Mouse (Mus musculus): ENCODE measurements around the gene R3hdm4. TPM values are rescaled to one million over a fixed set of nuclear protein-coding genes. Genes with fewer than 3 reads are reported as not detected.

Gene R3hdm4
- polyA plus RNA-seq, 1 experiment from 2014 or later: 293 TPM

DNA sequence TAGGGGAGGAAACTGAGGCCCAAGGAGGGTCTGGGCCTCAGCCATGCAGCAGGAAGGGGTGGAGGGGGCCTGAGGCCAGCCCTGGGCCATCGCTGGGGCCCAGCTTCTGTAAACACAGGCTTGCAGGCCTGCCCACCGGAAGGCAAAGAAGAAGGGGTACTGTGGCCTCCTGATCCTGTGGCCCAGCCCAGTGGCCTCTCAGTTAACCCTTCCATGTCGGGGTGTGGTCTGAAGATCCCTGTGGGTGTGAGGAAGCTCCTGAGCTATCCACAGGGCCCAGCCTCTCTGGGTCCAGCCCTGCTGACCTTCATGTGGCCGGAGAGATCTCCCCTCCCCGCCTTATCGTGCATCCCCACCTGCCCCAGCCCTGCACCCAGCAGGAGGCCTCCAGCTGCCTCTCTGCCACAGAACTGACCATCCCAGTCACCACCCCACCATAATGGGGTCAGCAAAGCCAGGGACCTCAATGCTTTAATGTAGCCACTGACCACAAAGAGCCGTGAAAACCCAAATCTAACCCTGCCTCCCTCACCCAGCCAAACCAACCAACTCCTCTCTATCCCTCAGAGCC is 25.8 kb upstream of the R3hdm4 start:
- WGBS: 25% methylated on average over 7 of the region's 7 CpGs

DNA sequence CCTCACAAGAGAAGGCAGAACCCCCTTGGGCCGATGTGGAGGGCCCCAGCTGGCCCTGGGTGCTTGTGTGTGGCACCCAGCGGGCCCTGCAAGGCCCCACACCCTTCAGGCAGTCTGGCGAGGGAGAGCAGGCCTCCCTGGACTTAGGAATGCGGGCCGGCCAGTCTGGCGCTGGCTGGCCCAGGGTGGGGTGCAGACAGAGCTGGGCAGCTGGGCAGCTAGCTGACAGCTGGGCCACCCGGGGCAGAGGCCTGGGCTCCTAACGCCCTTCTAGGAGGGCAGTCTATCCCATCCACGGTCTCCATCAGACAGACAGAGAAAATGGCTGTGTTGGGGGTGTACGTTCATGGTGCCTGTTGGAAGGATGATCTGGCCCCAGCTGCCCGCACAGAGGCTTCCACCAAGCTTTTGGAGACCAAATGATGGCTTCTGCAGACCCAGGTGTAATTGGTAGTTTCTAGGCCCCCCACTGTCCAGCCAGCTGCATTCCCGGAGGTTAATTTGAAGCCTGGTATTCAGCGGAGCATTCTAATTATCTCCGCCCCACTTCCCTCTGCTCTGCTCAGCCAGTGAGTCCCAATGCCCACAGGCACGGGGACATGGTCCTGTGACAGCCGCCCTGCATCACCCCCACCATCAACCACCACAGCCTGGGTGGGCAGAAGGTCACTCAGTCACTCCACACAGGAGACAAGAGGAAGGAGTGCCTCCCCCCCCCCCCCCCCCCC is 24.7 kb upstream of the R3hdm4 start:
- Histone ChIP-seq H3K4me3 (ENCODE audit: low read depth, low read length) (no peak overlapping the region), H3K9me3 (replicated peaks; ENCODE audit: control insufficient read depth, low read length, poor library complexity, severe bottlenecking) (no peaks in the 10 kb centered on the region), H3K27me3 (ENCODE audit: control insufficient read depth, insufficient read depth, low read depth, low read length) (no peaks in the 10 kb centered on the region), H3K4me1 (ENCODE audit: control insufficient read depth, insufficient read depth, low read length) (peaks cover 3% of the 10 kb centered on the region; the same call in 1 of the 2 replicates), H3K27ac (ENCODE audit: low read length) (no peak overlapping the region), H3K4me2 (ENCODE audit: low read length) (no peak overlapping the region), H3K9ac (ENCODE audit: low read depth, low read length) (0 out of 2 replicates have a peak overlapping the region, but pooled peaks have one; percentile 10), H3K36me3 (ENCODE audit: control insufficient read depth, insufficient read depth, low read length) (peaks cover 13% of the 10 kb centered on the region; the same call in 1 of the 2 replicates)
- peak; percentile 62 for ATAC-seq
- 21% methylated on average over 16 of the region's 16 CpGs for WGBS

More for the DNA sequence above, 25.8 kb upstream of the R3hdm4 start:
- no peak overlapping the region for H3K4me2 ChIP-seq (ENCODE audit: low read length)
- H3K36me3 ChIP-seq (ENCODE audit: control insufficient read depth, insufficient read depth, low read length): peaks cover 14% of the 10 kb centered on the region
- H3K27ac ChIP-seq (ENCODE audit: low read length): no peak overlapping the region
- no peak overlapping the region for H3K4me3 ChIP-seq (ENCODE audit: low read depth, low read length)
- no peaks in the 10 kb centered on the region for H3K27me3 ChIP-seq (ENCODE audit: control insufficient read depth, insufficient read depth, low read depth, low read length)
- H3K9me3 ChIP-seq (replicated peaks; ENCODE audit: control insufficient read depth, low read length, poor library complexity, severe bottlenecking): no peaks in the 10 kb centered on the region
- H3K4me1 ChIP-seq (ENCODE audit: control insufficient read depth, insufficient read depth, low read length): peaks cover 3% of the 10 kb centered on the region; the same call in 1 of the 2 replicates
- no peak overlapping the region for H3K9ac ChIP-seq (ENCODE audit: low read depth, low read length)
- no peak for ATAC-seq

DNA sequence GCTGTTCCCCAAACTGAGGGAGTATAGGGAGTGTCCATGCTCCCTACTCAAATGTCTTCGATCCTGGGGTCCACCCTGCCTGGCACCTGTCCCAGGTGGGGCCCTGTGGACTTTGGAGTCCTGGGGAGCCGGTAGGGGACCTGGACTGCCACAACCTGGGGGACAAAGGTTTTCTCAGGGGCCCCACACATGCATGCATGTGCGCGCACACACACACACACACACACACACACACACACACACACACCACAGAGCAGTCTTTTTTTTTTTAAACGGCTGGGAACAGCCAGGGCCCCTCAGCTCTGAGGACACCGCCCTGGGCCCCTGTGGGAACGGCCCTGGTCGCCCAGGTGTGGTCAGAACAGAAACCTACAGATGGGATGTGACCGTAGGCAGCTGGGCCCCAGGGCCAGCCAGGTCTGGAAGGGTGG is 22.5 kb upstream of the R3hdm4 start:
- Histone ChIP-seq H3K27ac (ENCODE audit: low read length) (no peak overlapping the region), H3K4me2 (ENCODE audit: low read length) (no peak overlapping the region), H3K27me3 (ENCODE audit: control insufficient read depth, insufficient read depth, low read depth, low read length) (no peaks in the 10 kb centered on the region), H3K4me1 (ENCODE audit: control insufficient read depth, insufficient read depth, low read length) (peaks cover 3% of the 10 kb centered on the region; the same call in 1 of the 2 replicates), H3K4me3 (ENCODE audit: low read depth, low read length) (no peak overlapping the region), H3K9ac (ENCODE audit: low read depth, low read length) (no peak overlapping the region), H3K36me3 (ENCODE audit: control insufficient read depth, insufficient read depth, low read length) (peaks cover 3% of the 10 kb centered on the region; the same call in 1 of the 2 replicates), H3K9me3 (replicated peaks; ENCODE audit: control insufficient read depth, low read length, poor library complexity, severe bottlenecking) (no peaks in the 10 kb centered on the region)
- 84% methylated on average over 9 of the region's 9 CpGs for WGBS
- no peak for ATAC-seq

- Histone ChIP-seq H3K4me2 (ENCODE audit: low read length) (no peak overlapping the region), H3K27me3 (ENCODE audit: control insufficient read depth, insufficient read depth, low read depth, low read length) (no peaks in the 10 kb centered on the region), H3K4me3 (ENCODE audit: low read depth, low read length) (no peak overlapping the region), H3K9ac (ENCODE audit: low read depth, low read length) (no peak overlapping the region), H3K36me3 (ENCODE audit: control insufficient read depth, insufficient read depth, low read length) (peaks cover 3% of the 10 kb centered on the region; the same call in 1 of the 2 replicates), H3K4me1 (ENCODE audit: control insufficient read depth, insufficient read depth, low read length) (peaks cover 3% of the 10 kb centered on the region; the same call in 1 of the 2 replicates), H3K9me3 (replicated peaks; ENCODE audit: control insufficient read depth, low read length, poor library complexity, severe bottlenecking) (no peaks in the 10 kb centered on the region), H3K27ac (ENCODE audit: low read length) (no peak overlapping the region)
- no peak for ATAC-seq
- WGBS: 96% methylated on average over 1 of the region's 1 CpGs
Measured at GRCm38 (mm10) chr10:79942988-79943387, 22.0 kb upstream of the R3hdm4 start.

DNA sequence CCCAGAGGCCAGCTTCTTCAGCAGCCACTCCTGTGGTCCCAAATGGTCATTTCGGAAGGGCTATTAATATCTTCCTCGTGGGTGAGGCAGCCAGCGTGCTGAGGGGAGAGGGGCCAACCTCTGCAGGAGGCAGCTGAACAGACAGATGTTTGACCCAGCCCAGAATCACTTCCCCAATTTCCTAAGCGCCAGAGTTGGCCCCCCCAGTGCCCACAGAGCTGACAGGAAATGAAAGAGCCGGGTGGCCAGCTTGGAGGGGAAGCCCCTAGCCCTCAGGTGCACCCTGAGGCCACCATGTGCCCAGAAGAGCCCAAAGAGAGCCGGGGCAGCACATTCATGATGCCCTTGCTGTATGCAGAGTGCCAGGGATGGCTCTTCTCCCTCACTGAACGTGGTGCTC is 19.7 kb upstream of the R3hdm4 start:
- ATAC-seq: no peak
- WGBS: 77% methylated on average over 7 of the region's 7 CpGs
- H3K27ac ChIP-seq (ENCODE audit: low read length): no peak overlapping the region

DNA sequence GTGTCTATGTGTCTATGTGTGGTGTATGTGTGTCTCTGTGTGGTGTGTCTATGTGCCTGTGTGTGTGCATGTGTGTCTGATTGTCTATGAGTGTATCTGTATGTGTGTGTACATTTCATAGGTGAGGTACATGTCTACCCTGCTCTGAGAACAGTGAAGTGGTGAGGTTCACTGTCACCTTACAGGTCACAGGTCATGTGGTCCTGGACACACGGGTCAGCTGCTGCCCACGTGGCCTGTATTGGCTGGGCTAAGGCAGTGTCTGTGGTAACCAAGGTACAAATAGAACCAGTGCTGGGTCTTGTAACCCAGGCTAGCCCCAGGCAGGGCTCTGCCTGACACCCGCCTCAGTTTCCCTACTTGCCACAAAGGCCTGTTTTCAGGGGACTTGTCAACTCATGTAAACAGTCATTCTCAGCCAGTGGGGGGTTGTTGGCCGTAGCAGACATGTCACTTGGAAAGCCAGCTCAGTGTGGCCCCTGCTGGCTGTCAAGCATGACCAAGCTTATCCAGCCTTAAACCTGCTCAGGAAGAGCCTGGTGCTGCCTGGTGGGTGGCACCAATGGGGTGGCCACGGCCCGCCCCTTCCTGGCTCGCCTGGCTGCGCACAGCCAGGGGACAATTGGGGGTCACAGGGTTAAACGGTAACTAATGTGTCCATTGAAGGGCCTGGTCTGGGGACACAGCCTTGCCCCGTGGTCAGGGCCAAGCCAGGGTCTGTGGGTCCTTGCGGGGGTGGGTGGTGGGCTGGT is 16.9 kb upstream of the R3hdm4 start:
- no peak overlapping the region for H3K4me3 ChIP-seq (ENCODE audit: low read depth, low read length)
- H3K36me3 ChIP-seq (ENCODE audit: control insufficient read depth, insufficient read depth, low read length): peaks cover 6% of the 10 kb centered on the region; the same call in 1 of the 2 replicates
- 51% methylated on average over 11 of the region's 11 CpGs for WGBS
- ATAC-seq: no peak
- no peaks in the 10 kb centered on the region for H3K9me3 ChIP-seq (replicated peaks; ENCODE audit: control insufficient read depth, low read length, poor library complexity, severe bottlenecking)
- H3K4me1 ChIP-seq (ENCODE audit: control insufficient read depth, insufficient read depth, low read length): peaks cover 4% of the 10 kb centered on the region; the same call in 1 of the 2 replicates
- no peaks in the 10 kb centered on the region for H3K27me3 ChIP-seq (ENCODE audit: control insufficient read depth, insufficient read depth, low read depth, low read length)
- H3K4me2 ChIP-seq (ENCODE audit: low read length): no peak overlapping the region
- H3K27ac ChIP-seq (ENCODE audit: low read length): no peak overlapping the region
- H3K9ac ChIP-seq (ENCODE audit: low read depth, low read length): no peak overlapping the region

More for the DNA sequence above, 19.7 kb upstream of the R3hdm4 start:
- H3K4me1 ChIP-seq (ENCODE audit: control insufficient read depth, insufficient read depth, low read length): peaks cover 7% of the 10 kb centered on the region; the same call in 1 of the 2 replicates
- no peak overlapping the region for H3K4me2 ChIP-seq (ENCODE audit: low read length)
- H3K27me3 ChIP-seq (ENCODE audit: control insufficient read depth, insufficient read depth, low read depth, low read length): no peaks in the 10 kb centered on the region
- no peaks in the 10 kb centered on the region for H3K9me3 ChIP-seq (replicated peaks; ENCODE audit: control insufficient read depth, low read length, poor library complexity, severe bottlenecking)
- H3K9ac ChIP-seq (ENCODE audit: low read depth, low read length): no peak overlapping the region
- peaks cover 6% of the 10 kb centered on the region; the same call in 1 of the 2 replicates for H3K36me3 ChIP-seq (ENCODE audit: control insufficient read depth, insufficient read depth, low read length)
- H3K4me3 ChIP-seq (ENCODE audit: low read depth, low read length): no peak overlapping the region

DNA sequence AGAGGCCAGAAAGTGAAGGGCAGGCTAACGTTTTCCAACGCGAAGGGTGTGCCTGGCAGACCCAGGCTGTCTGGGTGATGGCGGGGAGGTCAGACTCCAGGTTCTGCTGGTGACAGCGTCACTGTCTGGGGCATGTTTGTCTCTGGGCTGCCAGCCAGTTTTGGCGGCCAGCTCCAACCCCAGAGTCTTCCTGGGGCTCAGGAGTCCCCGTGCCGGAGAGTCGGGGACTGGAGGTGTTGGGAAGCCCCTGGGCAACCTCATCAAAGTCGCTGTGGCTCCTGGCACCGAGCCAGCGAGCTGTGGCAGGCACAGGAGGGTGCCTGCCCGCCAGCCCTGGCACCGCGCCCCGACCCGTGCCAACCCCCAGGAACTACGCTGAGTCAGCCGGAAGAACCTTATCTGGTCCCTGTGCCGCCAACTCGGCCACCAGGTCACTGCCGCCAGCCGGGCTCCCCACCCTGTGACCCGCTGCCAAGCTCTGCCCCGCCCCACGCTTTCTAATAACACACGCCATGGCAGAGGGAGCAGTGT is 16.0 kb upstream of the R3hdm4 start:
- 0 out of 2 replicates have a peak overlapping the region, but pooled peaks have one; percentile 14 for H3K4me2 ChIP-seq (ENCODE audit: low read length)
- H3K27ac ChIP-seq (ENCODE audit: low read length): no peak overlapping the region
- WGBS: 56% methylated on average over 27 of the region's 27 CpGs
- peak overlapping the region; percentile 26; the same call in 1 of the 2 replicates for H3K9ac ChIP-seq (ENCODE audit: low read depth, low read length)
- H3K36me3 ChIP-seq (ENCODE audit: control insufficient read depth, insufficient read depth, low read length): peaks cover 8% of the 10 kb centered on the region
- no peak overlapping the region for H3K4me3 ChIP-seq (ENCODE audit: low read depth, low read length)
- H3K4me1 ChIP-seq (ENCODE audit: control insufficient read depth, insufficient read depth, low read length): peaks cover 4% of the 10 kb centered on the region; the same call in 1 of the 2 replicates
- H3K9me3 ChIP-seq (replicated peaks; ENCODE audit: control insufficient read depth, low read length, poor library complexity, severe bottlenecking): no peaks in the 10 kb centered on the region
- H3K27me3 ChIP-seq (ENCODE audit: control insufficient read depth, insufficient read depth, low read depth, low read length): no peaks in the 10 kb centered on the region
- ATAC-seq: no peak

- Histone ChIP-seq H3K4me3 (ENCODE audit: low read depth, low read length) (no peak overlapping the region), H3K27ac (ENCODE audit: low read length) (no peak overlapping the region), H3K4me1 (ENCODE audit: control insufficient read depth, insufficient read depth, low read length) (peaks cover 4% of the 10 kb centered on the region; the same call in 1 of the 2 replicates), H3K9ac (ENCODE audit: low read depth, low read length) (no peak overlapping the region; the same call in 1 of the 2 replicates), H3K9me3 (replicated peaks; ENCODE audit: control insufficient read depth, low read length, poor library complexity, severe bottlenecking) (no peaks in the 10 kb centered on the region), H3K27me3 (ENCODE audit: control insufficient read depth, insufficient read depth, low read depth, low read length) (no peaks in the 10 kb centered on the region), H3K36me3 (ENCODE audit: control insufficient read depth, insufficient read depth, low read length) (peaks cover 9% of the 10 kb centered on the region), H3K4me2 (ENCODE audit: low read length) (no peak overlapping the region)
- ATAC-seq: no peak
- WGBS: 80% methylated on average over 10 of the region's 10 CpGs
Measured at GRCm38 (mm10) chr10:79936284-79936910, 15.4 kb upstream of the R3hdm4 start.

Data from midbrain, embryonic 16.5 days (tissue).